Mouse (Mus musculus) fat pad, adult 2 months (tissue): ENCODE measurements around the gene B3galt4.

Source experiments
- DNase-seq: peaks from one replicate; pipeline ENCODE4 v3.0.0-alpha.2; 2011; ENCODE audit warnings: low read depth, low spot score; ENCODE audit errors: extremely low read depth

The B3galt4 gene

GRCm38 (mm10) chr17:33947430-33948089 is 3.7 kb downstream of the B3galt4 start:
- no peak for DNase-seq

- DNase-seq, result no peak
Observed at GRCm38 (mm10) chr17:33943454-33943853, 7.8 kb downstream of the B3galt4 start.

- DNase-seq, result no peak
Observed at GRCm38 (mm10) chr17:33941381-33941780, 9.9 kb downstream of the B3galt4 start.

- no peak for DNase-seq
Observed at GRCm38 (mm10) chr17:33940981-33941380, 10.3 kb downstream of the B3galt4 start.

- peak; percentile 68 for DNase-seq
Observed at GRCm38 (mm10) chr17:33940206-33940805, 11.0 kb downstream of the B3galt4 start, which contains the start of the genes Pfdn6 and Wdr46. TSS of gene Pfdn6 (minus strand) at chr17:33940343. TSS of gene Wdr46 (plus strand) at chr17:33940660.

GRCm38 (mm10) chr17:33938783-33939182 is 12.5 kb downstream of the B3galt4 start:
- DNase-seq, result no peak

- DNase-seq, result no peak
Observed at GRCm38 (mm10) chr17:33936993-33937392, 14.3 kb downstream of the B3galt4 start.

- no peak for DNase-seq
Observed at GRCm38 (mm10) chr17:33935422-33936055, 15.7 kb downstream of the B3galt4 start.

GRCm38 (mm10) chr17:33932970-33933369 is 18.3 kb downstream of the B3galt4 start:
- no peak for DNase-seq

GRCm38 (mm10) chr17:33932448-33932847 is 18.8 kb downstream of the B3galt4 start:
- no peak for DNase-seq

GRCm38 (mm10) chr17:33931947-33932346 is 19.3 kb downstream of the B3galt4 start:
- DNase-seq, result no peak

GRCm38 (mm10) chr17:33931159-33931866 is 20.0 kb downstream of the B3galt4 start:
- no peak for DNase-seq

- peak; percentile 64 for DNase-seq
Observed at GRCm38 (mm10) chr17:33930280-33931158, 20.8 kb downstream of the B3galt4 start.

- no peak for DNase-seq
Observed at GRCm38 (mm10) chr17:33929371-33930279, 21.7 kb downstream of the B3galt4 start, which contains the start of gene Rgl2. TSS of gene Rgl2 (plus strand) at chr17:33929543.

- DNase-seq, result no peak
Observed at GRCm38 (mm10) chr17:33928251-33928947, 22.9 kb downstream of the B3galt4 start.

- DNase-seq, result no peak
Observed at GRCm38 (mm10) chr17:33926207-33926932, 24.9 kb downstream of the B3galt4 start.

- DNase-seq, result no peak
Observed at GRCm38 (mm10) chr17:33925406-33926116, 25.7 kb downstream of the B3galt4 start.
